Mouse (Mus musculus): ENCODE measurements around the gene Mrm3.

- peak; percentile 39 for TF ChIP-seq CTCF (IDR thresholded peaks at IDR 0.05)
- no peak for TF ChIP-seq POLR2A (IDR thresholded peaks at IDR 0.05; ENCODE audit: insufficient read depth, low read depth, low read length)
Observed at GRCm38 (mm10) chr11:76298457-76299000, 55.0 kb downstream of the Mrm3 start.

All from heart, adult 2 months (tissue).